ENCODE assay signal across 12 mouse cellular contexts in genomic region chr9:86810696-86811232, GRCm38 (mm10).
DNase-seq lines count a peak whose midpoint lies in the region; ATAC-seq lines count a peak whose summit lies in the region.
"Had no signal": no experiment of that assay in that cellular context is flagged by ENCODE, and none has a peak within 500 bp of the region (broad histone marks: within the 10 kb centered on the region; RNA-seq: fewer than 3 reads in every experiment).

No protein-coding gene starts in this region.

- no peak overlapping the region for H3K9ac ChIP-seq in hindbrain, embryonic 14.5 days
- no peak overlapping the region for H3K9ac ChIP-seq in neural tube, embryonic 14.5 days (replicated peaks; ENCODE audit: low read depth, low read length)
- H3K9ac ChIP-seq: limb, embryonic 15.5 days; neural tube, embryonic 13.5 days had no signal

- peak; percentile 45 for DNase-seq in hindbrain, embryonic 14.5 days (ENCODE audit: low spot score)
- no peak for DNase-seq in hindbrain, embryonic 10.5 days (ENCODE audit: low spot score)
- DNase-seq in neural tube, embryonic 10.5 days (ENCODE audit: extremely low spot score, low spot score), result no peak
- DNase-seq in embryo, embryonic 11 days, result peak; percentile 23
- DNase-seq in heart, postnatal 14 days, result no peak
- DNase-seq: layer of hippocampus, adult 9-11 months; right cerebral cortex, postnatal 25 days had no signal

- no peak overlapping the region for H3K4me3 ChIP-seq in hindbrain, embryonic 14.5 days (replicated peaks; ENCODE audit: low read length)
- no peak overlapping the region for H3K4me3 ChIP-seq in hindbrain, embryonic 10.5 days
- H3K4me3 ChIP-seq in neural tube, embryonic 14.5 days (ENCODE audit: low read depth, low read length), result no peak overlapping the region
- H3K4me3 ChIP-seq: limb, embryonic 15.5 days; neural tube, embryonic 13.5 days had no signal

- H3K4me2 ChIP-seq in hindbrain, embryonic 14.5 days (replicated peaks), result no peak overlapping the region
- H3K4me2 ChIP-seq in neural tube, embryonic 14.5 days (ENCODE audit: low read depth, low read length), result no peak overlapping the region
- H3K4me2 ChIP-seq: heart, embryonic 11.5 days; limb, embryonic 15.5 days; neural tube, embryonic 13.5 days had no signal

- H3K4me1 ChIP-seq in hindbrain, embryonic 14.5 days (replicated peaks; ENCODE audit: control insufficient read depth, insufficient read depth, low read length), result no peaks in the 10 kb centered on the region
- peaks cover 5% of the 10 kb centered on the region for H3K4me1 ChIP-seq in hindbrain, embryonic 10.5 days (replicated peaks)
- no peaks in the 10 kb centered on the region for H3K4me1 ChIP-seq in neural tube, embryonic 14.5 days (ENCODE audit: control insufficient read depth, insufficient read depth, low read length)
- H3K4me1 ChIP-seq: limb, embryonic 15.5 days; neural tube, embryonic 13.5 days had no signal

- no peak for ATAC-seq in hindbrain, embryonic 14.5 days (ENCODE audit: low FRiP score)
- ATAC-seq in neural tube, embryonic 14.5 days (ENCODE audit: low read depth), result peak; percentile 54; the same call in 1 of the 2 replicates
- no peak for ATAC-seq in activated CD4-positive, CD25-positive, alpha-beta regulatory T cell, adult 4 months

- peaks cover 11% of the 10 kb centered on the region for H3K36me3 ChIP-seq in hindbrain, embryonic 14.5 days (replicated peaks; ENCODE audit: control insufficient read depth, insufficient read depth)
- H3K36me3 ChIP-seq in hindbrain, embryonic 10.5 days, result no peaks in the 10 kb centered on the region
- H3K36me3 ChIP-seq in neural tube, embryonic 14.5 days (ENCODE audit: control insufficient read depth, insufficient read depth, low read length), result no peaks in the 10 kb centered on the region
- H3K36me3 ChIP-seq: limb, embryonic 15.5 days had no signal

- WGBS in hindbrain, embryonic 14.5 days, result 39% methylated on average over 5 of the region's 5 CpGs
- 47% methylated on average over 5 of the region's 5 CpGs for WGBS in hindbrain, embryonic 10.5 days
- 29% methylated on average over 5 of the region's 5 CpGs for WGBS in neural tube, embryonic 14.5 days

- H3K27me3 ChIP-seq in hindbrain, embryonic 14.5 days (ENCODE audit: control insufficient read depth, insufficient read depth, low read length), result no peaks in the 10 kb centered on the region
- 0 out of 2 replicates have a peak, but pooled peaks cover 3% of the 10 kb centered on the region for H3K27me3 ChIP-seq in hindbrain, embryonic 10.5 days (ENCODE audit: insufficient read depth, poor library complexity, severe bottlenecking)
- no peaks in the 10 kb centered on the region for H3K27me3 ChIP-seq in neural tube, embryonic 14.5 days (ENCODE audit: control insufficient read depth, insufficient read depth, low read length)
- H3K27me3 ChIP-seq: limb, embryonic 15.5 days; neural tube, embryonic 13.5 days had no signal

- H3K9me3 ChIP-seq in hindbrain, embryonic 14.5 days (ENCODE audit: control insufficient read depth, low read length), result no peaks in the 10 kb centered on the region
- H3K9me3 ChIP-seq in hindbrain, embryonic 10.5 days, result no peaks in the 10 kb centered on the region
- no peaks in the 10 kb centered on the region for H3K9me3 ChIP-seq in neural tube, embryonic 14.5 days (ENCODE audit: control insufficient read depth, low read length)
- H3K9me3 ChIP-seq: limb, embryonic 15.5 days; neural tube, embryonic 13.5 days had no signal

- intact Hi-C loops in heart, postnatal 14 days (cut with DNase I), result no loop called here

- no peak overlapping the region for H3K27ac ChIP-seq in hindbrain, embryonic 14.5 days
- H3K27ac ChIP-seq in hindbrain, embryonic 10.5 days, result no peak overlapping the region
- H3K27ac ChIP-seq in neural tube, embryonic 14.5 days (ENCODE audit: low read depth, low read length), result no peak overlapping the region
- H3K27ac ChIP-seq: limb, embryonic 15.5 days; neural tube, embryonic 13.5 days had no signal

Comparison
In these comparisons a context has a peak if more than half of its experiments do, and no peak if none do; other contexts are left out.
1. DNase-seq: peak in hindbrain, embryonic 14.5 days (single experiment) and embryo, embryonic 11 days (single experiment); none in hindbrain, embryonic 10.5 days (single experiment), neural tube, embryonic 10.5 days (single experiment) and heart, postnatal 14 days (0 of 2).